25 mouse cellular contexts compared by ENCODE assay signal in genomic region chr14:80479918-80480317, GRCm38 (mm10).
"Had no signal": no experiment of that assay in that cellular context is flagged by ENCODE, and none has a peak within 500 bp of the region (broad histone marks: within the 10 kb centered on the region; RNA-seq: fewer than 3 reads in every experiment).

No protein-coding gene starts in this region.

- H3K9me3 ChIP-seq: heart, embryonic 10.5 days; heart, embryonic 12.5 days; hindbrain, embryonic 10.5 days; hindbrain, embryonic 12.5 days; intestine, embryonic 15.5 days; limb, embryonic 10.5 days; limb, embryonic 12.5 days had no signal

- H3K9ac ChIP-seq: heart, embryonic 12.5 days; hindbrain, embryonic 12.5 days; hindbrain, embryonic 14.5 days; intestine, embryonic 15.5 days; limb, embryonic 12.5 days had no signal

- DNase-seq: gastrocnemius, adult 2 months; gastrocnemius, postnatal 10 days; gastrocnemius, postnatal 25 days; heart, adult 18-20 months; heart, postnatal 10 days; heart, postnatal 4 days; kidney, adult 18-20 months; kidney, adult 8-10 months; kidney, postnatal 10 days; kidney, postnatal 25 days; kidney, postnatal 4 days; liver had no signal

- H3K4me1 ChIP-seq: heart, embryonic 10.5 days; heart, embryonic 12.5 days; hindbrain, embryonic 10.5 days; hindbrain, embryonic 12.5 days; intestine, embryonic 15.5 days; limb, embryonic 10.5 days; limb, embryonic 12.5 days had no signal

- H3K36me3 ChIP-seq: heart, embryonic 10.5 days; heart, embryonic 12.5 days; hindbrain, embryonic 10.5 days; hindbrain, embryonic 12.5 days; intestine, embryonic 15.5 days; limb, embryonic 10.5 days; limb, embryonic 12.5 days had no signal

- H3K4me2 ChIP-seq: heart, embryonic 12.5 days; hindbrain, embryonic 12.5 days; hindbrain, embryonic 14.5 days; intestine, embryonic 15.5 days; limb, embryonic 12.5 days had no signal

- ATAC-seq: hindbrain, embryonic 16.5 days; inflammation-experienced regulatory T-cells, adult 6 months; intestine, embryonic 15.5 days; intestine, postnatal 0 days had no signal

- H3K4me3 ChIP-seq: gastrocnemius, adult 2 months; heart, embryonic 10.5 days; heart, embryonic 12.5 days; hindbrain, embryonic 10.5 days; hindbrain, embryonic 12.5 days; intestine, embryonic 15.5 days; layer of hippocampus, adult 2 months; left cerebral cortex, adult 2 months; limb, embryonic 10.5 days; limb, embryonic 12.5 days had no signal

- H3K27ac ChIP-seq: gastrocnemius, adult 2 months; heart, embryonic 10.5 days; hindbrain, embryonic 10.5 days; hindbrain, embryonic 12.5 days; hindbrain, embryonic 14.5 days; intestine, embryonic 15.5 days; layer of hippocampus, adult 2 months; left cerebral cortex, adult 2 months; limb, embryonic 10.5 days; limb, embryonic 12.5 days had no signal

- H3K27me3 ChIP-seq: heart, embryonic 12.5 days; hindbrain, embryonic 12.5 days; intestine, embryonic 15.5 days; limb, embryonic 12.5 days had no signal
